Mouse (Mus musculus): ENCODE data around the gene Ccdc167.

Ccdc167 gene

DNA sequence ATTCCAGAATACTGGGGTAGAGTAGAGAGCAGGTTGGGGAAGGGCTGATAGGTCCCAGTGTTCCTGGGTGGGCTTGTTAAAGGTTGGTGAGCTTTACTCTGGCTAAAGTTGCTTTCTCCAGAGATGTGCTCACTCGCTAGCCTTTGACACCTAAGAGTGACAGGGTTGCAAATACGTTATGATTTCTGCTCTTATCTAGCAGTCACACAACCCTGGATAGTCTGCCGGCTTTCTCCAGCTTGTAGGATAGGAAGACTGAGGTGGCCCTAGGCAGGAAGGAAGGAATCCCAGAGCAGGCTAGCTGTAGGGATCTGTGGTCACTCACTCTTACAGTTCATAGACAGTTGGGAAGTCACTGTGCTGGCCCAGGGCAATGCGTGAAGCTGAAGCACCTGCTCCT, 32.6 kb downstream of the Ccdc167 start:
- DNase-seq (ENCODE audit: low read depth): no peak

DNA sequence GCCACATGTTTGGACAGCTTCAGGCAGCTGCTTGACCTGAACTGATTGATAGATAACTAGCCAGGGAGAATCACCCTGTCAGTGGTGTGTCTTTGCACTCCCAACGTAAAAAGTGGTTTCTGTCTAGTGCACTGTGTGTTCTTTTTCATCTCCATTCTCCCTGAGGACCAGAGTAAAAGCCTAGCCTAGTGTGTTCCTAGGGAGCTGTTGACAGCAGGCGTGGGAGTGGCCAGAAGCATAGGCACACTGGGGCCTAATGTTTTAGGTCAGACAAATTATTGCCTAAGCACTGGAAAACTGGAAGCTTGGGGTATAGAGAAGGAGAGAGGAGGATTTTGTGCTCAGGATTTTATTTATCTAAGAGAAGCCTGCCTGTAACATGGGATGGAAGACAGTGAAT, 33.7 kb downstream of the Ccdc167 start:
- no peak for DNase-seq (ENCODE audit: low read depth)

DNA sequence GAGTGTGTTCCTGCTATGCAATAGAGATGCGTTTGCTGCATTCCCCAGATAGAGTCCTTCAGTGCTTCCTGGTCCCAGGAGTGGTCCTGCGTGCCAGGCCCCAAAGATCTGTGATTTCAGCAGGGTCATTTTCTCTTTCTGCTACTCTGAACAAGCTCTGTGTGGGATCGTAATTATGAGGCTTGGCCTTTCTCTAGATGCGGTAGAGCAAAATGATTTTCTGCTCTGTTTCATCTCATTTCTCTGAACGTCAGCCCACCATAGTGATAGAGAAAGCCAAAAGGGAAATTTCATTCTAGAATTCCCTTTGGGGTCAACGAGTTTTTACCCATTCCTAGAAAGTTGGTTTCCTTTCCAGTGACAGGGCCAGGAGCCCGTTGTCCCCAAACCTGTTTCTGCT, 34.6 kb downstream of the Ccdc167 start:
- no peak for DNase-seq (ENCODE audit: low read depth)

DNA sequence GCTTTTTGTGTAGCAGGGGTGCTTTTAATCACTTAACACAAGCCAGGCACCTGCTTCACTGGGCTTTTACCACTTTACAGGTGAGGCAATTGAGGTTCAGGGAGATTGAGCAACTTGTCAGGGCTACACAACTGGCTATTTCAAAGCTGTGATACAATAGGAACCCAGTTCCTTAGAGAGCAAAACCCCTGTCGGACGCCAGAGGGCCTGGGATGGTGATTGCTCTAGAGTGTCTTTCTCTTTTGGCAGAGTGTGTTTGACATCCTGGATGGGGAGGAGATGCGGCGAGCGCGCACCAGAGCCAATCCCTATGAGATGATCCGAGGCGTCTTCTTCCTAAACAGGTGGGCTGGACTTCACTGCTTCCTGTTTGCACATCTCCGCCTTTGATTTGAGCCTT, 35.2 kb downstream of the Ccdc167 start:
- DNase-seq (ENCODE audit: low read depth): no peak

GRCm38 (mm10) chr17:29680921-29681320, 35.9 kb downstream of the Ccdc167 start:
- DNase-seq (ENCODE audit: low read depth): no peak

DNA sequence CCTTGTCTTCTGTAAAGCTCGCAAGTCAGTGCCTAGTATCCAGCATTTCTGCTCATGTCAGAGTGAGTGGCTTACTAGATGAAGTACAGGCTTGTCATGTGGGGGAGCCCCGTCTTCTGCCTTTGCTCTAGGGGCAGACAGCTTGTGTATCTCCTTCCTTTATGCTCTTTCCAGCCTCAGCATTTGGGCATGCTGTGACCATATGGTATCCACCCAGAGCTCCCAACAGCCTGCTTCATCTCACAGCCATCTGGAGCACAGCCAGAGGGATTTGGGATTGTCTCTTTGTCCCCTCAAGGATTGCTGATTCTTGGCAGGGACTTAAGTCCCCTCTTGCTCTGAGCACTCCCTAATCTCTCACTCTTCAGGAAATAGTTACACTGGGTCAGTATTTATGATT, 36.7 kb downstream of the Ccdc167 start:
- DNase-seq (ENCODE audit: low read depth): no peak

GRCm38 (mm10) chr17:29679038-29679767, 37.6 kb downstream of the Ccdc167 start:
- no peak for DNase-seq (ENCODE audit: low read depth)

DNA sequence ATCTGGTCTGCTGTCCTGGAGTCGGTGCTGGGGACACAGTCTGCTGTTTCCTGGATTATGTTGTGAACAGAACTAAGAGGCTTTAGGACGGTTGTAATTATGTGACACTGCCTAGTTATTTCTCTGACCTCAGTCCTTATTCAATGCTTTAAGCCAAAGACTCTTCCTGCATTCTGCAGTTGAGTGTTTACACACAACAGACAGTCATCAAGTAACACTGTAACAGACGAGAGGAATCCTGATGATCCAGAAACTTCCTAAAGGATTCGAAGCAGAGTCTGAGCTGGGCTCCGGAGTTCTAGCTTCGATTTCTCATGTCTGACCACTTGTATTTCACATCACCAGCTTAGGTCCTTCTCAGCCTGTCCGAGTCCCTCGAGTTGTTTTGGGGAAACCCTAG, 38.3 kb downstream of the Ccdc167 start:
- DNase-seq (ENCODE audit: low read depth): no peak

DNA sequence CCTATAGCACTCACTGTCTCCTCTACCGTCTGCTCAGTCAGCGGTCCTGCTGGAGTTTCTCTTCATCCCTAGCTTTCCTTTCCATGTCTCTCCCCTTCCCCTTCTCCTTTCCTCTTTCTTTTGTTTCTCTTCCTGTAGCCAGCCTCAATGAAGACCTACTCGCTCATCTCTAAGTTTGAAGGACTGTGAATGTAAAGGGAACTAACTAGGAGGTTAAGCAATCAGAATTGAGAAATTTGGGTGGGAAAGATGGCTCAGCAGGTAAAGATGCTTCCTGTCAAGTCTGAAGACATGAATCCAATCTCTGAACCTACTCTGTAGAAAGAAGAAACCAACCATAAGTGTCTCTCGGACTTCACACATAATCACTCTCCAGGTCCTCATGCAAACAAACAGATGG, 43.5 kb downstream of the Ccdc167 start:
- DNase-seq (ENCODE audit: low read depth): no peak

- peak; percentile 47 for DNase-seq (ENCODE audit: low read depth)
Measured at GRCm38 (mm10) chr17:29671021-29671420, 45.8 kb downstream of the Ccdc167 start.

- peak; percentile 24 for DNase-seq (ENCODE audit: low read depth)
Measured at GRCm38 (mm10) chr17:29669936-29670335, 46.9 kb downstream of the Ccdc167 start.

- DNase-seq (ENCODE audit: low read depth): peak; percentile 20
Measured at GRCm38 (mm10) chr17:29669030-29669429, 47.8 kb downstream of the Ccdc167 start.

DNA sequence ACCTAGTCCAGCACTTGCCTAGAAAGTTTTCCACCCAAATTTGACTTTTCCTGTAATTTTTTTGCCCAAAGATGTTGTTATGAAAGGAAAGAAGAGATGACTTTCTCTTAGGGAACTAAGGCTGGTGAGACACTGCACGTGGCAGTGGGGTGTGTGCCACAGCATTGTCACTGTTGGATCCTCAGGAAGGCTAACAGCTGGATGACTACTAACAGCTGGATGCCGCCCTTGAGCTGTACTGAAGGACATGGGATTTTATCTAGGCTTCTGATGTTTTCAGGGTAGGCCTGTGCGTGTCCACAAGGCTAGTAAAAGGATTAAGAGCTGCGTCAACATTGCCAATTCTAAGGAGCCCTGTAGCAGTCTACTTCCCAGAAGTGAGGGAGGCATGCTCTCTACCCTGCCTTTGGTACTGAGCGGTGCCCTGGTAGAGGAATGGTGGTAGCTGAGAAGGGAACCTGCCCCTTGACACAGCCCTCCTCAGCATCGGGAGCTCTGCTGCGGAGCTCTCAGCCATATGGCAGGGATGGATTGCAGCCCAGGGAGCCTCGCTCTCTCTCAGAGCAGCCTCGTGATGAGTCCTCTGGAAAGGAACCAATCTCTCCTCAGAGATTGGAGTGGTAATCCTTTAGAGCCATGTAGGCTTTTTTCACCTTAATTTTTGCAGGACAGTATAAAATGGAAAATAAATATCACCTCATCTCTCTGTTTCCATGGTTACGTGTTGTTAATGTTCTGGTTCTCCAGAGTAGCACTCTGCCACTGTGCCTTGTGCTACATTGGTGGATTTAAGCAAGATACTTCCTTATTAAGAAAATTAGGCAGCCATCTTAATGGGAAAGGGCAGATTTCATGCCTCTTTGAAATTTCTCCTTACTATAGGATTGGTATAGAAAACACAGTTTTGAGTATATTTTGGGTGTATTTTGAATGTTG, 48.5 kb downstream of the Ccdc167 start:
- no peak for DNase-seq (ENCODE audit: low read depth)

- no peak for DNase-seq (ENCODE audit: low read depth)
Measured at GRCm38 (mm10) chr17:29662145-29662544, 54.7 kb downstream of the Ccdc167 start.

DNA sequence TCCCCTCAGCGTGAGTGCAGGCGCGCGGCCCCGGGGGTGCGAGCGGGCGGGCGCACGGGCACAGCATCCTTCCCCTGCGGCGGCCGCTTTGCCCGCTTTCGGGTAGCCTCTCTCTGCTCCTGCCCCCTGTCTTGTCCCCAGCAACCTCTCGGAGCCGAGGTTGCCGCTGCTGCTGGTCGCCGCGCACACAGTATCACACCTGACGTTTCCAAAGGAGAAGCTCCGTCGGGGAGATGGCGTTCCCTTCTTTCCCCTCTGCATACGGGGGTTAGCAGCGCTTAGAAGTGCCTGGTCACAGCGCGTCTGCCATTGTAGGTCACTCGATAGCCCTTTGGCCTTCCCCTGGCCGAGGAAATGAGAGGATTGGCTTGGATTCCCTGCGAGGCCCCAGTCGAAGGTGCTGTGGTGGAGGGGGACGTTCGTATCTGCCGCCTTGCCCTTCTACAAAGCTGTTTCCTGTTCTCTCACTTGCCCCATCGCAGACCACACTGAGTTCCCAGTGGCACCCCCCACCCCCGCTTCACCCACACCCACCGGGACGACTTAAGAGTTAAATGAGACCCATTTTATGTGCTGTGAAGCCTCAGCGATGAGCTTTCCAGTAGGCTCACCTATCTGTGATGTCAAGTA, 56.0 kb downstream of the Ccdc167 start:
- DNase-seq (ENCODE audit: low read depth): peak; percentile 66

- DNase-seq (ENCODE audit: low read depth): peak; percentile 93
Measured at GRCm38 (mm10) chr17:29660076-29660761, 56.6 kb downstream of the Ccdc167 start, which contains the start of gene Cmtr1. Cmtr1 (plus strand) TSS chr17:29660595.

DNA sequence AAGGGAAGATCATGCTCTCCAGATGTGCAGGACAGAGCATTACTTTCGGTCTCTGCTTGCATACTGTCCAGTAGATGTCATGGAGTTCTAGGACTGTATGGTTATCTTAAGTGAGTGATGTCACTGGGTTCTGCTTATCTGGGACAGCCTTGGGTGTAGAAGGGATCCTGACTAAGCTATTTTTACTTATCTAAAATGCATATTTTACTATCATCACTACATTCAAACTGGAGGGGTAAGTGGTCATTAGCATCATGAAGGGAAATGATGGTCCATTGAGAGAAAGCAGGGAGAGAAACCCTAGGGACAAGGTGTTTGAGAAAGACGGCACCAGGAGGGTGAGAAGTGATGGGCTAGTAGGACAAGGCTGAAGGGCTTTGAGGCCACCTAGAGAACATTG, 58.6 kb downstream of the Ccdc167 start:
- DNase-seq (ENCODE audit: low read depth): no peak

GRCm38 (mm10) chr17:29642219-29642618, 74.6 kb downstream of the Ccdc167 start:
- DNase-seq (ENCODE audit: low read depth): no peak

- DNase-seq (ENCODE audit: low read depth): no peak
Measured at GRCm38 (mm10) chr17:29640971-29641370, 75.9 kb downstream of the Ccdc167 start.

- DNase-seq (ENCODE audit: low read depth): peak; percentile 66
Measured at GRCm38 (mm10) chr17:29637895-29638294, 78.9 kb downstream of the Ccdc167 start.

- no peak for DNase-seq (ENCODE audit: low read depth)
Measured at GRCm38 (mm10) chr17:29637377-29637776, 79.5 kb downstream of the Ccdc167 start.

Data from 416B (cell line).